Mouse (Mus musculus) layer of hippocampus, adult 18-20 months (tissue): ENCODE results near the gene E2f7. TPM values are rescaled to one million over a fixed set of nuclear protein-coding genes. Genes with fewer than 3 reads are reported as not detected.

Experiments
- total RNA-seq, 2 experiments: library from RNA; stranded (reverse); gene quantifications; 2 replicates each; pipeline ENCODE4 v1.2.3; 2021

The E2f7 gene
- total RNA-seq, 2 experiments from 2014 or later, result 0.12 to 0.25 TPM

Other genes with a start within 250 kb of the E2f7 start
- 10 to 100 TPM; 15.0 to 16.5 TPM for gene Csrp2, start 174.3 kb downstream of the E2f7 start, total RNA-seq